Mouse (Mus musculus): Measurements from ENCODE around the gene Cep135. TPM values are rescaled to one million over a fixed set of nuclear protein-coding genes. Genes with fewer than 3 reads are reported as not detected.

Cep135 gene
- total RNA-seq (2021) = 1 to 10 TPM; 3.0 to 3.5 TPM

GRCm38 (mm10) chr5:76588551-76589283 is at the start of gene Cep135:
Gene Cep135, plus strand, starts transcription at chr5:76588698.
- intact Hi-C loops (cut with DNase I) = loop anchor here (2.0 kb wide), 2 partner anchors 254 to 286 kb away; no protein-coding TSS in a partner anchor
- DNase-seq (ENCODE audit: low spot score) = peak; percentile 73

GRCm38 (mm10) chr5:76540181-76540580 is 48.3 kb upstream of the Cep135 start:
- intact Hi-C loops (cut with DNase I) = loop anchor here (5.0 kb wide), 1 partner anchor 678 kb away; no protein-coding TSS in a partner anchor
- DNase-seq (ENCODE audit: low spot score) = peak; percentile 13

- no peak for DNase-seq (ENCODE audit: low spot score)
- intact Hi-C loops (cut with DNase I) = loop anchor here (5.0 kb wide), 1 partner anchor 679 kb away; no protein-coding TSS in a partner anchor
Observed at GRCm38 (mm10) chr5:76540842-76541241, 47.7 kb upstream of the Cep135 start.

GRCm38 (mm10) chr5:76543200-76543599 is 45.3 kb upstream of the Cep135 start:
- no peak for DNase-seq (ENCODE audit: low spot score)
- intact Hi-C loops (cut with DNase I) = loop anchor here (5.0 kb wide), 1 partner anchor 681 kb away; no protein-coding TSS in a partner anchor

- DNase-seq (ENCODE audit: low spot score) = no peak
- intact Hi-C loops (cut with DNase I) = no loop called here
Observed at GRCm38 (mm10) chr5:76550426-76550825, 38.1 kb upstream of the Cep135 start.

- DNase-seq (ENCODE audit: low spot score) = no peak
- intact Hi-C loops (cut with DNase I) = no loop called here
Observed at GRCm38 (mm10) chr5:76565321-76565720, 23.2 kb upstream of the Cep135 start.

GRCm38 (mm10) chr5:76574251-76574650 is 14.2 kb upstream of the Cep135 start:
- intact Hi-C loops (cut with DNase I) = no loop called here
- DNase-seq (ENCODE audit: low spot score) = no peak

GRCm38 (mm10) chr5:76577026-76577425 is 11.5 kb upstream of the Cep135 start:
- no peak for DNase-seq (ENCODE audit: low spot score)
- intact Hi-C loops (cut with DNase I) = no loop called here

- DNase-seq (ENCODE audit: low spot score) = no peak
- intact Hi-C loops (cut with DNase I) = no loop called here
Observed at GRCm38 (mm10) chr5:76585378-76585777, 3.1 kb upstream of the Cep135 start.

- intact Hi-C loops (cut with DNase I) = loop anchor here (2.0 kb wide), 2 partner anchors 253 to 287 kb away; no protein-coding TSS in a partner anchor
- no peak for DNase-seq (ENCODE audit: low spot score)
Observed at GRCm38 (mm10) chr5:76589311-76589710, 813 bp downstream of the Cep135 start.

GRCm38 (mm10) chr5:76590009-76590408 is 1.5 kb downstream of the Cep135 start:
- intact Hi-C loops (cut with DNase I) = no loop called here
- no peak for DNase-seq (ENCODE audit: low spot score)

- intact Hi-C loops (cut with DNase I) = no loop called here
- DNase-seq (ENCODE audit: low spot score) = no peak
Observed at GRCm38 (mm10) chr5:76591885-76592284, 3.4 kb downstream of the Cep135 start.

- intact Hi-C loops (cut with DNase I) = no loop called here
- DNase-seq (ENCODE audit: low spot score) = no peak
Observed at GRCm38 (mm10) chr5:76609702-76610370, 21.3 kb downstream of the Cep135 start.

- no peak for DNase-seq (ENCODE audit: low spot score)
- intact Hi-C loops (cut with DNase I) = no loop called here
Observed at GRCm38 (mm10) chr5:76612867-76613499, 24.5 kb downstream of the Cep135 start.

GRCm38 (mm10) chr5:76615276-76615675 is 26.8 kb downstream of the Cep135 start:
- no peak for DNase-seq (ENCODE audit: low spot score)
- intact Hi-C loops (cut with DNase I) = no loop called here

- no peak for DNase-seq (ENCODE audit: low spot score)
- intact Hi-C loops (cut with DNase I) = no loop called here
Observed at GRCm38 (mm10) chr5:76616196-76616747, 27.8 kb downstream of the Cep135 start.

- no peak for DNase-seq (ENCODE audit: low spot score)
- intact Hi-C loops (cut with DNase I) = no loop called here
Observed at GRCm38 (mm10) chr5:76618750-76619149, 30.3 kb downstream of the Cep135 start.

GRCm38 (mm10) chr5:76623759-76624158 is 35.3 kb downstream of the Cep135 start:
- intact Hi-C loops (cut with DNase I) = no loop called here
- no peak for DNase-seq (ENCODE audit: low spot score)

GRCm38 (mm10) chr5:76627770-76628169 is 39.3 kb downstream of the Cep135 start:
- no peak for DNase-seq (ENCODE audit: low spot score)
- intact Hi-C loops (cut with DNase I) = no loop called here

GRCm38 (mm10) chr5:76634012-76634411 is 45.5 kb downstream of the Cep135 start:
- no peak for DNase-seq (ENCODE audit: low spot score)
- intact Hi-C loops (cut with DNase I) = no loop called here
